Mouse (Mus musculus) embryonic facial prominence, embryonic 14.5 days (tissue): ENCODE data around the gene Scfd2. TPM values are rescaled to one million over a fixed set of nuclear protein-coding genes. Genes with fewer than 3 reads are reported as not detected.

ENCODE experiments used
- ATAC-seq: fragments of 200-750 bp; cut with Nextera tagmentation; 2 replicates; pipeline ENCODE4 v1.8.0; 2017; ENCODE audit warnings: low read depth, moderate number of reproducible peaks, moderate TSS enrichment
- DNase-seq: peaks from one replicate; pipeline ENCODE4 v3.0.0-alpha.2; 2015; ENCODE audit warnings: low spot score
- H3K27ac ChIP-seq: fragments of 300-500 bp; sonication (generic); replicated peaks from 2 replicates; pipeline ENCODE4 v1.5.1; 2014; ENCODE audit warnings: low read depth, mild to moderate bottlenecking, low read length, moderate library complexity
- H3K27me3 ChIP-seq: fragments of 300-500 bp; sonication (generic); replicated peaks from 2 replicates; pipeline ENCODE4 v1.6.1; 2014; ENCODE audit warnings: low read length; ENCODE audit not compliant: control insufficient read depth, insufficient read depth
- H3K36me3 ChIP-seq: fragments of 300-500 bp; sonication (generic); 2 replicates; pipeline ENCODE4 v1.6.1; 2014; ENCODE audit warnings: low read length, mixed read lengths; ENCODE audit not compliant: control insufficient read depth, insufficient read depth
- H3K4me1 ChIP-seq: fragments of 300-500 bp; sonication (generic); 2 replicates; pipeline ENCODE4 v1.6.1; 2014; ENCODE audit warnings: antibody characterized with exemption, low read length; ENCODE audit not compliant: control insufficient read depth, insufficient read depth
- H3K4me2 ChIP-seq: fragments of 300-500 bp; sonication (generic); 2 replicates; pipeline ENCODE4 v1.6.1; 2014; ENCODE audit warnings: low read depth, mild to moderate bottlenecking, low read length, moderate library complexity, mixed read lengths
- H3K4me3 ChIP-seq: fragments of 300-500 bp; sonication (generic); 2 replicates; pipeline ENCODE4 v1.5.1; 2014; ENCODE audit warnings: low read depth, mild to moderate bottlenecking, low read length
- H3K9ac ChIP-seq: fragments of 300-500 bp; sonication (generic); 2 replicates; pipeline ENCODE4 v1.6.1; 2014; ENCODE audit warnings: low read depth, mild to moderate bottlenecking, low read length, moderate library complexity, mixed read lengths
- H3K9me3 ChIP-seq: fragments of 300-500 bp; sonication (generic); 2 replicates; pipeline ENCODE4 v1.6.1; 2016; ENCODE audit warnings: low read length; ENCODE audit not compliant: control insufficient read depth
- WGBS: fragments of 180-500 bp; shearing (Covaris S2); extraction: QIAGEN DNeasy Blood & Tissue Kit; methylation state at CpG from one replicate; pipeline ENCODE4 v1.1.7; 2014; 5-methylcytosine and 5-hydroxymethylcytosine counted together
- polyA plus RNA-seq: library from polyadenylated mRNA; unstranded; fragments of >200 nt; fragmentation: Nextera tagmentation; extraction: Ambion mirVana; gene quantifications from 2 replicates; pipeline ENCODE4 v1.2.1, GENCODE M21; 2014

Gene Scfd2
- polyA plus RNA-seq, 1 experiment from 2014 or later, result 21.3 TPM

DNA sequence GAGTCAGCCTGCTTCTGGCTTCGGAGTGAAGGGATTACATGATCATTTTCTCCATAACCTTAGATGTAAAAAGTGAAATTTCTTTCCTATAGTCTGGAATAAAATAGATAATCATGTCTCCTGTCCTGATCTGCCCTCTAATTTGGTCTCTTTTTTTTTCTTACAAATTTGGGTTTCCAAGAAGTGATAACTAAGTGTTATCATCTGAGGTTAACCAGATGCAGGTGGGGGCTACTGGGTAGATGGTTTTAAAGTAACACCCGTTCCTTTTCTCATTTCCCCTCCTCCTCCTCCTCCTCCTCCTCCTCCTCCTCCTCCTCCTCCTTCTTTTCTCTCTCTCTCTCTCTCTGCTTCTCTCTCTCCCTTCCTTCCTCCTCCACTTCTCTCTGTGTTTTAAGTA lies 338.6 kb downstream of the Scfd2 start:
- no peak overlapping the region for H3K4me2 ChIP-seq
- DNase-seq (no peak), ATAC-seq (no peak)
- WGBS, result 58% methylated on average over 2 of the region's 2 CpGs
- peaks cover 46% of the 10 kb centered on the region for H3K4me1 ChIP-seq
- H3K27me3 ChIP-seq, result no peaks in the 10 kb centered on the region
- H3K27ac ChIP-seq, result no peak overlapping the region
- no peak overlapping the region for H3K9ac ChIP-seq
- no peaks in the 10 kb centered on the region for H3K9me3 ChIP-seq
- H3K36me3 ChIP-seq, result peaks cover 15% of the 10 kb centered on the region
- no peak overlapping the region for H3K4me3 ChIP-seq

DNA sequence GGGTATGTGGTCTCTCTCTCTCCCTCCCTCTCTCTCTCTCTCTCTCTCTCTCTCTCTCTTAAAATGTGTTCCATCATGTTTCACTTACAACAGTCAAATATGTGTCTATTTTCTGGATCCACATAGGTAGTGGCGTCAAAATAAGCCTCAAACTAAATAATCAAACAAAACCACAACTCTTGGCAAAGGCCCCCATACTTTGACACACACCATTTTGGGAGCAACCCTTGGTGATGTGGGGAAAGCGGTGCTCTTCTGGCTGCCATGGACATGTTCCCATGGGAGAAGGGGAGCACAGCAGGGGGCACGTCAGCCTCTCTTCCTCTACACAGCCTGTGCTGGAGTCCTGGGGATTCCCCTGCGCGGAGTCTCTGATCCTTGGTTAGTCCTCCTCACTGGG lies 340.6 kb downstream of the Scfd2 start:
- Histone ChIP-seq H3K36me3 (no peaks in the 10 kb centered on the region), H3K4me2 (no peak overlapping the region), H3K4me3 (no peak overlapping the region), H3K4me1 (peaks cover 36% of the 10 kb centered on the region), H3K27me3 (no peaks in the 10 kb centered on the region), H3K9ac (no peak overlapping the region), H3K9me3 (no peaks in the 10 kb centered on the region), H3K27ac (no peak overlapping the region)
- 65% methylated on average over 5 of the region's 5 CpGs for WGBS
- ATAC-seq (no peak), DNase-seq (peak; percentile 26)

DNA sequence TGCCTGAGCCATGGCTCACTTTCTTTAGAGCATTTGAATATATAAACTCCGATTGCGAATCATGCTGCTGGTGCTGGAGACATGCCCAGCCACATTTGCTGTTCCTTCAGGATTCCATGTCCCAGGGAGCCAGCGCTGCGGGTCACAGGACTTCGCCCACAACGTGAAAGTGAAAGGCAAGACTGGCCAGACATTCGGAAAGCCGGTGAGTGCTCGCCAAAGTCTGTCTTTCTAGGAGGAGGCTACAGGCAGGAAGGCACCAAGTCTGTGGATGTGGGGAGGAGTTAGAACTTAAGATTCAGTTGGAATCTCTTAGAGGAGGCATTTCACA lies 341.4 kb downstream of the Scfd2 start:
- no peak for ATAC-seq
- peak; percentile 41 for DNase-seq
- no peaks in the 10 kb centered on the region for H3K27me3 ChIP-seq
- no peaks in the 10 kb centered on the region for H3K36me3 ChIP-seq
- H3K27ac ChIP-seq, result peak overlapping the region; percentile 30; the same call in 1 of the 2 replicates
- WGBS, result 38% methylated on average over 9 of the region's 9 CpGs
- no peak overlapping the region for H3K9ac ChIP-seq
- no peak overlapping the region for H3K4me3 ChIP-seq
- peak overlapping the region; percentile 28 for H3K4me2 ChIP-seq
- no peaks in the 10 kb centered on the region for H3K9me3 ChIP-seq
- H3K4me1 ChIP-seq, result peaks cover 36% of the 10 kb centered on the region

DNA sequence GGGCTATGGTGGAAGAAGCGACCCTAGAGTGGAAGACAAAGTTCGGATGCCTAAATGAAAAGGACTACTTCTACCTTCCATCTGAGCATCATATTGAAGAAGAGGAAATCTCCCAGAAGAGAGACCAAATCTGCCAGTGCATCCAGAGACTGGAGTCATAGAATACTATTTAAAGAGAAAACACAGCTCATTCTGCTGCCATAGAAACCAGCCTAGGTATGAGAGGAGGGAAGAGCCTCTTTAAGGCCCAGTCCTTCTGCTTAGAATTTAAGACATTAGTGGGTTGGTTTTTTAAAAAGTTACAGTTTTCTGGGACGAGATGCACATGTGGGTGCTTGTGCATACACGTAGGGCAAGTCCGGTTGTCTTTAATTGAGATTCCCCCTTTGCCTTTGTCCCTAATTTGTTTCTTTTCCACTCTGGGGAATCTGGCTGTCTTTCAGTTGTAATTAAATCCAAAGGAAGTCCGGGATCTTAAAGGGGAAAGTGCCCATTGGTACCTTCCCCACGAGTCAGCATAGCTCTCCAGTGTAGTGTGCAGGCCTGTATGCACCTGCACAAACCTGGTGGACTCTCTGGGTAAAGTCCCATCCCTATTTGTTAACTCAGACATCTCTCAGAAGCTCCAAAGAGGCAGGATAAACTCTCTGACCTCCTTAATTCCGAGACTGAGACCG lies 341.9 kb downstream of the Scfd2 start:
- no peak overlapping the region for H3K27ac ChIP-seq
- no peak for ATAC-seq
- no peaks in the 10 kb centered on the region for H3K36me3 ChIP-seq
- H3K4me1 ChIP-seq, result peaks cover 34% of the 10 kb centered on the region
- no peak overlapping the region for H3K9ac ChIP-seq
- H3K9me3 ChIP-seq, result no peaks in the 10 kb centered on the region
- DNase-seq, result no peak
- H3K27me3 ChIP-seq, result no peaks in the 10 kb centered on the region
- H3K4me2 ChIP-seq, result peak overlapping the region; percentile 28; the same call in 1 of the 2 replicates
- no peak overlapping the region for H3K4me3 ChIP-seq
- WGBS, result 41% methylated on average over 9 of the region's 9 CpGs

DNA sequence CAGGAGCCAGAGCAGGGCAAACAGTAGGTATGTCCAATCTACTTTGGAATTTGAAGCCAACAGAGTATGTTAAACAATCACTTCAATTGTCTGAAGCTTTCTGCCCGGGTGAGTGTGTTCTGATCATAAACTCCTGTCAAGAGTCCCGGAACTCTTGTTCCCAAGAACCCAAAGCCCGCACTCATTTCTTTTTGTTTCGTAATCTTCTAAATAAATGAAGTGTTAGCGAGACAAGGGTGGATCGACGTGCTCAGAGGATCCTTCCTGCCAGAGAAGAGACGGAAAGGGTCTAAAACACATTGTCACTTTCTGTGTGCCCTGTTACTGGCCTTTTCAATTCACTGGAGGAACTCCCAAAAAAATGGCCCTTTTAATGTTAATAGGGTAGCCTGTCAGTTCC lies 342.7 kb downstream of the Scfd2 start:
- Histone ChIP-seq H3K27me3 (no peaks in the 10 kb centered on the region), H3K36me3 (no peaks in the 10 kb centered on the region), H3K9ac (no peak overlapping the region), H3K27ac (no peak overlapping the region), H3K4me3 (no peak overlapping the region), H3K9me3 (no peaks in the 10 kb centered on the region), H3K4me2 (no peak overlapping the region), H3K4me1 (peaks cover 27% of the 10 kb centered on the region)
- no peak for ATAC-seq
- 80% methylated on average over 8 of the region's 8 CpGs for WGBS
- no peak for DNase-seq

DNA sequence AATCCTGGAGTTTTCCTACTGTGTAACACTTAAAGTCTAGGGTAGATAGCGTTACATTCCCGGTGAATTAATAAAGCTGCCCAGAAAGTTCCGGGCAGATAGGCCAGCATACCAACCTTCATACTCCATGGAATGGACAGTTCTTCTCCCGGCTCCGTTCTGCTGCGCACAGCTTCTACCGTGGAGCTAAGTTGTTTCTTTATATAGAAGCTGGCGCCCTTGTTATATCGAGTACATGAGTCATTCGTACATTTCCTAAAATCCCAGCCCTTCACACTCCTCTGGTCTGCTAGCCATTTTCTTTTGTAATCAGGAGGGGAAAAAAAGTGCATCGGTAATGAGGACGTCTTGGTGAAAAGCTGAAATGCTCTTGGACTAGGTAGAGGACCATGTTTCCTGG lies 343.5 kb downstream of the Scfd2 start:
- Histone ChIP-seq H3K9ac (no peak overlapping the region), H3K36me3 (no peaks in the 10 kb centered on the region), H3K27ac (no peak overlapping the region), H3K4me1 (peaks cover 23% of the 10 kb centered on the region), H3K4me3 (no peak overlapping the region), H3K4me2 (no peak overlapping the region), H3K9me3 (no peaks in the 10 kb centered on the region), H3K27me3 (no peaks in the 10 kb centered on the region)
- no peak for ATAC-seq
- WGBS, result 87% methylated on average over 12 of the region's 12 CpGs
- no peak for DNase-seq

DNA sequence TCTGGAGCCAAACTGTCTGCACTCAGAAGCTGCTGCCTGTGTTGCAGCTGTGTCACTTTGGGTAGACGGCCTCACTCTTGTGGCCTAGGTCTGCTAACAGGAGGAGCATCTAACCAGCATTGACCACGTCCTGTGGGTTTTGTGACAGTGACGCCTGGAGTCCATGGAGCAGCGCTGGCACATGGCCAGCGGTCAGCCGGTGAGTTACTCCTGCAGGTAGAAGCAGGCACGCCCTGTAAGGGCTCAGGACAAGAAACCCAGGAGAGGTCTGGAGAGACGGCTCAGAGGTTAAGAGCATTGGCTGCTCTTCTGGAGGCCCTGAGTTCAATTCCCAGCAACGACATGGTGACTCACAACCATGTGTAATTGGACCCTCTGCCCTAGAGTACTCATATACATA lies 347.0 kb downstream of the Scfd2 start:
- no peak overlapping the region for H3K4me3 ChIP-seq
- H3K27ac ChIP-seq, result no peak overlapping the region
- peaks cover 13% of the 10 kb centered on the region for H3K4me1 ChIP-seq
- H3K9ac ChIP-seq, result no peak overlapping the region
- WGBS, result 74% methylated on average over 9 of the region's 9 CpGs
- ATAC-seq, result no peak
- no peaks in the 10 kb centered on the region for H3K9me3 ChIP-seq
- no peaks in the 10 kb centered on the region for H3K27me3 ChIP-seq
- DNase-seq, result no peak
- no peak overlapping the region for H3K4me2 ChIP-seq
- H3K36me3 ChIP-seq, result no peaks in the 10 kb centered on the region

DNA sequence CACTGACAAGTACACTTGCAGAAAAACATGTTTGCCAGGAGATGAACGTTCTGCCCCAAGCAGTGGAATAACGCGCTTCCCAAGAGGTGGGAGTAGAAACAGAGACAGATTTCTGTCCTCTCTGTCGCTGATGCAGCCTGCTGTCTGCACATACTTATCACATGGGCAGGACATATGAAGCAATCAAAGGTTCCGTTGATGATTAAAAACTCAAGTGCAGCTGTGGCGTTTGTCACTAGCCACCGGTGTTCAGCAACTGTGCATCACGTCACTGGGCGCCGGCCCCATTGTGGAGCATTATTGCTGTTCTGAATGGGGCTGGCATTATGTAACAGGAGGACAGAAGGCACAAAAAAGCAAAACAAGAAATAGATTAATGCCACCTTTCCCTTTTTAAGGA lies 348.4 kb downstream of the Scfd2 start:
- ATAC-seq, result no peak
- Histone ChIP-seq H3K4me1 (0 out of 2 replicates have a peak, but pooled peaks cover 7% of the 10 kb centered on the region), H3K27ac (no peak overlapping the region), H3K4me2 (no peak overlapping the region), H3K9ac (no peak overlapping the region), H3K36me3 (no peaks in the 10 kb centered on the region), H3K9me3 (no peaks in the 10 kb centered on the region), H3K4me3 (no peak overlapping the region), H3K27me3 (no peaks in the 10 kb centered on the region)
- peak; percentile 34 for DNase-seq
- WGBS, result 57% methylated on average over 10 of the region's 10 CpGs

DNA sequence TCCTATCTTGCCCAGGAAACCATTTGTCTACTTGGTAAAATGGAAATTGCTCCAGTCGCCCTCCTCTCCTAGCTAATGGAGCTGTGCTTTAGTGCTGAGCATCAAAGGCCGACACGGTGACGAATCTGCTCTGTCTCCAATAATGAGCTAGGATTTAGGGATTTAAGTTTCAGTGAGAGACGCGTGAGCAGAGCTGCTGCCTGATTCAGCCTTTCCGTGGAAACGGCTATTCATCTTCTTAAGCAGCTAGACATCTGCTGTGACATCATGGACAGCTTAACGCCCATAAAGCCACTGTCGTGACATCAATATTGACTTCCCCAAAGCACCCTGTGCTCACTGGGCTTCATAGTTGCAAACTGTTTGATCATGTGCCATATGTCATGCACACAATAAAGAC lies 351.3 kb downstream of the Scfd2 start:
- H3K36me3 ChIP-seq, result no peaks in the 10 kb centered on the region
- 37% methylated on average over 10 of the region's 10 CpGs for WGBS
- peaks cover 21% of the 10 kb centered on the region for H3K4me1 ChIP-seq
- no peak overlapping the region for H3K9ac ChIP-seq
- H3K4me2 ChIP-seq, result no peak overlapping the region
- ATAC-seq (no peak), DNase-seq (peak; percentile 66)
- H3K27ac ChIP-seq, result no peak overlapping the region
- no peak overlapping the region for H3K4me3 ChIP-seq
- H3K9me3 ChIP-seq, result no peaks in the 10 kb centered on the region
- no peaks in the 10 kb centered on the region for H3K27me3 ChIP-seq
